Mouse (Mus musculus) kidney, embryonic 16.5 days (tissue): Measurements from ENCODE around the gene Coa3. TPM values are rescaled to one million over a fixed set of nuclear protein-coding genes. Genes with fewer than 3 reads are reported as not detected.

Experiments
- ATAC-seq: fragments of 200-750 bp; cut with Nextera tagmentation; 2 replicates; pipeline ENCODE4 v1.8.0; 2017; ENCODE audit warnings: moderate TSS enrichment; ENCODE audit not compliant: low FRiP score, low TSS enrichment
- H3K27ac ChIP-seq: fragments of 300-500 bp; sonication (generic); 2 replicates; pipeline ENCODE4 v1.5.1; 2014; ENCODE audit warnings: low read length
- H3K27me3 ChIP-seq: fragments of 300-500 bp; sonication (generic); 2 replicates; pipeline ENCODE4 v1.6.1; 2014; ENCODE audit warnings: low read length, control low read depth, mixed read lengths; ENCODE audit not compliant: insufficient read depth
- H3K36me3 ChIP-seq: fragments of 300-500 bp; sonication (generic); 2 replicates; pipeline ENCODE4 v1.6.1; 2014; ENCODE audit warnings: low read length, control low read depth, mixed read lengths; ENCODE audit not compliant: insufficient read depth
- H3K4me1 ChIP-seq: fragments of 300-500 bp; sonication (generic); 2 replicates; pipeline ENCODE4 v1.6.1; 2014; ENCODE audit warnings: low read length, control low read depth, mixed read lengths; ENCODE audit not compliant: insufficient read depth
- H3K4me2 ChIP-seq: fragments of 300-500 bp; sonication (generic); replicated peaks from 2 replicates; pipeline ENCODE4 v1.6.1; 2014; ENCODE audit warnings: low read depth, low read length
- H3K4me3 ChIP-seq: fragments of 300-500 bp; sonication (generic); 2 replicates; pipeline ENCODE4 v1.5.1; 2014; ENCODE audit warnings: mild to moderate bottlenecking, low read length
- H3K9ac ChIP-seq: fragments of 300-500 bp; sonication (generic); replicated peaks from 2 replicates; pipeline ENCODE4 v1.6.1; 2014; ENCODE audit warnings: low read length
- H3K9me3 ChIP-seq: fragments of 300-500 bp; sonication (generic); 2 replicates; pipeline ENCODE4 v1.6.1; 2016; ENCODE audit warnings: low read length, control low read depth
- WGBS: fragments of 180-500 bp; shearing (Covaris S2); extraction: QIAGEN DNeasy Blood & Tissue Kit; methylation state at CpG from one replicate; pipeline ENCODE4 v1.1.7; 2014; 5-methylcytosine and 5-hydroxymethylcytosine counted together
- polyA plus RNA-seq: library from polyadenylated mRNA; unstranded; fragments of >200 nt; fragmentation: Nextera tagmentation; extraction: Ambion mirVana; gene quantifications from 2 replicates; pipeline ENCODE4 v1.2.1, GENCODE M21; 2015

Gene Coa3
- polyA plus RNA-seq, 1 experiment from 2014 or later: 200 TPM

- H3K9ac ChIP-seq: no peak overlapping the region
- WGBS: 97% methylated on average over 1 of the region's 1 CpGs
- ATAC-seq: no peak
Observed at GRCm38 (mm10) chr11:101314567-101314966, 35.7 kb upstream of the Coa3 start.

DNA sequence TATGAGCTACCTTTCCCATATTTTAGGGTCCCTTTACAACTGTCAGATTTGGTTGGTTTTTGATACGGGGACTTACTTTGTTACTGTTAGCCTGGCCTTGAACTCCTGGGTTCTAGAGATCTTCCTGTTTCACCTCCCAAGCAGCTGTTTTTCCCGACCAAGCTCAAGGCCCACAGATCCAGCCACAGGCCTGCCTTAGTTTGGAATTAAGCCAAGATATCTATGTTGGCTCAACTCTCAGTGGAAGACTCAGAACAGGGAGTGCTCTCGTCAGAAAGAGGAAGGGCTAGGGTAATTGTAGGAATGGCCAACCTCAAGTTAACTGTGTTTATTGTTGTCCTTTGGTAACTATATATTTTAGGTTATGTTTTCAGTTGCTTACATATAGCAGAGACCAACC is 33.2 kb upstream of the Coa3 start:
- Histone ChIP-seq H3K36me3 (no peaks in the 10 kb centered on the region), H3K27me3 (no peaks in the 10 kb centered on the region), H3K4me3 (no peak overlapping the region), H3K9ac (no peak overlapping the region), H3K27ac (no peak overlapping the region), H3K4me1 (peaks cover 6% of the 10 kb centered on the region), H3K9me3 (no peaks in the 10 kb centered on the region), H3K4me2 (no peak overlapping the region)
- 51% methylated on average over 3 of the region's 3 CpGs for WGBS
- no peak for ATAC-seq

More at GRCm38 (mm10) chr11:101314567-101314966, 35.7 kb upstream of the Coa3 start:
- Histone ChIP-seq H3K4me3 (no peak overlapping the region), H3K27ac (no peak overlapping the region), H3K27me3 (no peaks in the 10 kb centered on the region), H3K36me3 (peaks cover 12% of the 10 kb centered on the region), H3K4me2 (no peak overlapping the region), H3K9me3 (no peaks in the 10 kb centered on the region), H3K4me1 (peaks cover 16% of the 10 kb centered on the region)

DNA sequence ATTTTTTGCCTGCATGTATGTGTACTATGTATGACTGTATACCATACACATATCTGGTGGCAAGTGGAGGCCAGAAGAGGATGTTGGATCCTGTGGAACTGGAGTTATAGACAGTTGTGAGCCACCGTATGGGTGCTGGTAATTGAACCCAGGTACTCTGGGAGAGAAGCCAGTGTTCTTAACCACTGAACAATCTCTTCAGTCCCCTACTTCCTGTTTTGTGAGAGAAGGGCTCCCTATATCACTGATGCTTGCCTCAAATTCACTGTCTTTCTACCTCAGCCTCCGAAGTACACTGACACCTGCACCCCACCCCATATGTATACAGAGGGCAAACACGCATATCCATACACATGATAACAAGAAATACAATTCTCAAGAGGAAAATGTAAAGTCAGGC is 32.2 kb upstream of the Coa3 start:
- no peak overlapping the region for H3K9ac ChIP-seq
- 86% methylated on average over 3 of the region's 3 CpGs for WGBS
- H3K36me3 ChIP-seq: no peaks in the 10 kb centered on the region
- H3K27me3 ChIP-seq: no peaks in the 10 kb centered on the region
- no peak overlapping the region for H3K4me2 ChIP-seq
- no peaks in the 10 kb centered on the region for H3K9me3 ChIP-seq
- no peak overlapping the region for H3K4me3 ChIP-seq
- no peak for ATAC-seq
- no peak overlapping the region for H3K27ac ChIP-seq
- no peaks in the 10 kb centered on the region for H3K4me1 ChIP-seq

GRCm38 (mm10) chr11:101307744-101308143 is 28.8 kb upstream of the Coa3 start:
- ATAC-seq: no peak
- Histone ChIP-seq H3K9me3 (no peaks in the 10 kb centered on the region), H3K36me3 (no peaks in the 10 kb centered on the region), H3K4me1 (no peaks in the 10 kb centered on the region), H3K4me3 (no peak overlapping the region), H3K27ac (no peak overlapping the region), H3K4me2 (no peak overlapping the region), H3K9ac (no peak overlapping the region), H3K27me3 (no peaks in the 10 kb centered on the region)
- 46% methylated on average over 5 of the region's 5 CpGs for WGBS

- peak within 1 kb of the TSS; percentile 97 for H3K4me2 ChIP-seq
- 6% methylated on average over 39 of the region's 39 CpGs for WGBS
- H3K27me3 ChIP-seq: no peaks in the 10 kb centered on the region
- H3K9ac ChIP-seq: peak within 1 kb of the TSS; percentile 82
- ATAC-seq: peak; percentile 95
- H3K4me1 ChIP-seq: peaks cover 11% of the 10 kb centered on the region
- H3K4me3 ChIP-seq: peak within 1 kb of the TSS; percentile 76
- no peaks in the 10 kb centered on the region for H3K9me3 ChIP-seq
- peaks cover 12% of the 10 kb centered on the region; the same call in 1 of the 2 replicates for H3K36me3 ChIP-seq
- H3K27ac ChIP-seq: peak within 1 kb of the TSS; percentile 32; the same call in 1 of the 2 replicates
Observed at GRCm38 (mm10) chr11:101302004-101302798, 23.3 kb upstream of the Coa3 start, which contains the start of gene Becn1. Becn1 (minus strand) TSS chr11:101302286.

DNA sequence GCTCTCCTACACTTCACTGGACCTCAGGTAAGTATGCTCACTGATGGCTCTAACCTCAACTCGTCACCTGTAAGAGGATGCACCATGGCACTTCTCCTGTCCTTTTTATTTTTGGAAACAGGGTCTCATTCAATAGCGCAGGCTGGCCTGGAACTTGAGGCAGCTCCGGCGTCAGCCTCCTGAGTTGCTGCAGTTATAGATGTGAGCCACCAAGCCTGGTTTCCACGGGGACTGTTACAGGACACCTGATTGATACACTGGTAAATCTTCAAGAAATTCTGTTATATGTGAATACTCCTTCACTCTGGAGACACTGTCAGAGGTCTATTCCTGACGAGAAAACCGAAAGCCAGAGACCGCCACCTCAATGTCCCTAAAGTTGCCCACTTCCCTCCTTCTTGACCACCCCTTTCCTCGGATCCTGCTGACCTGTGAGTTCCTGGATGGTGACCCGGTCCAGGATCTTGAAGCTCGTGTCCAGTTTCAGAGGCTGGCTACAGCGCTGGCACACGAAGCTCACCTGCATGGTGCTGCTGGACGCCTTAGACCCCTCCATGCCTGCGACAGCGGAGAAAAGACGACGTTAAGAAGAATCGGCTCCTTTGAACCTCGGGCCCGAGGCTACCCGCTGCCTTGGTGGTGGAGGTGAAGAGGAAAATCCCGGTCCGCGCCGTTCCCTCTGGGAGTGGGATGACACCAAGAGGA is 22.5 kb upstream of the Coa3 start:
- Histone ChIP-seq H3K27ac (peak overlapping the region; percentile 32; the same call in 1 of the 2 replicates), H3K9ac (peak overlapping the region; percentile 82), H3K27me3 (no peaks in the 10 kb centered on the region), H3K4me2 (peak overlapping the region; percentile 97), H3K4me3 (peak overlapping the region; percentile 76), H3K36me3 (peaks cover 12% of the 10 kb centered on the region; the same call in 1 of the 2 replicates), H3K4me1 (peaks cover 11% of the 10 kb centered on the region), H3K9me3 (no peaks in the 10 kb centered on the region)
- ATAC-seq: peak; percentile 55
- 12% methylated on average over 26 of the region's 26 CpGs for WGBS

DNA sequence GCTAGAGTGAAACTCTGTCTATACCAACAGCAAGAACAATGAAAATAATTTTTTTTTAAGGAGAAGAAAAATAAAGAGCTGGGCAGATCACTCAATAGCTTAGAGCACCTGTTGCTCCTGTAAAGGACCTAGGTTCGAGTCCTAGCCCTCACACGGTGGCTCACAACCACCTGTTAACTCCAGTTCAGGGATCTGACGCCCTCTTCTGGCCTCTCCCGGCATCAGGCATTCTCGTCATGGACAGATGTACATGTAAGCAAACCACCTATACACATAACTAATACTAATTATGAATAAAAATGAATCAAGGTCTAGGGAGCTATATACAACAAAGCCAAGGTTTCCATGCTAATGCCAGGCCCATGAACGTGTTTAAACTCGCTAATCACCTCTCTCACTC is 22.0 kb upstream of the Coa3 start:
- Histone ChIP-seq H3K4me3 (peak overlapping the region; percentile 76), H3K4me2 (peak overlapping the region; percentile 97), H3K9ac (peak overlapping the region; percentile 82), H3K4me1 (peaks cover 11% of the 10 kb centered on the region), H3K36me3 (peaks cover 12% of the 10 kb centered on the region; the same call in 1 of the 2 replicates), H3K9me3 (no peaks in the 10 kb centered on the region), H3K27me3 (no peaks in the 10 kb centered on the region), H3K27ac (no peak overlapping the region)
- ATAC-seq: no peak
- WGBS: 71% methylated on average over 7 of the region's 7 CpGs

- no peak overlapping the region for H3K4me3 ChIP-seq
- no peak overlapping the region for H3K4me2 ChIP-seq
- ATAC-seq: no peak
- no peaks in the 10 kb centered on the region for H3K27me3 ChIP-seq
- no peak overlapping the region for H3K27ac ChIP-seq
- H3K9me3 ChIP-seq: no peaks in the 10 kb centered on the region
- peaks cover 51% of the 10 kb centered on the region for H3K36me3 ChIP-seq
- WGBS: 95% methylated on average over 8 of the region's 8 CpGs
- no peak overlapping the region for H3K9ac ChIP-seq
- no peaks in the 10 kb centered on the region for H3K4me1 ChIP-seq
Observed at GRCm38 (mm10) chr11:101295191-101295590, 16.3 kb upstream of the Coa3 start.

GRCm38 (mm10) chr11:101291231-101291630 is 12.3 kb upstream of the Coa3 start:
- no peak overlapping the region for H3K4me3 ChIP-seq
- H3K9me3 ChIP-seq: no peaks in the 10 kb centered on the region
- no peak for ATAC-seq
- WGBS: 96% methylated on average over 8 of the region's 8 CpGs
- no peak overlapping the region for H3K27ac ChIP-seq
- no peak overlapping the region for H3K9ac ChIP-seq
- H3K4me1 ChIP-seq: no peaks in the 10 kb centered on the region
- no peaks in the 10 kb centered on the region for H3K27me3 ChIP-seq
- peaks cover 54% of the 10 kb centered on the region for H3K36me3 ChIP-seq
- H3K4me2 ChIP-seq: no peak overlapping the region

DNA sequence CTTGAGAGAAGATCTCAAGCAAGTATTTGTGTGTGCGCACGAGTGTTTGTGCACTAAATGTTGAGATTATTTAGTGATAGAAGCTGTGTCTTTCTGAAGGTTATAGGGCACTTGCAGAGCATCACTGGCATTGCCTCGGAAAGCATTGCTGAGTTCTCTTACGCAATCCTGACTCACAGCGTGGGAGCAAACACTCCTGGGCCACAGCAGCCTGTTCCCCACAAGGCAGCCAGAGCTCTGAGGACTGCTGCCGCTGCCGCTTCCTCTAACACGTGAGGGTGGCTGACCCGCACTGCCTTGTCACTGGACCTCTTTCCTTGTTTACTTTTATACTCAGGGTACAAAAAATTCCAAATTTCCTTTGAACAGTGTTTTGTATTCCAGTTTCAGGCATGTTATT is 8.4 kb upstream of the Coa3 start:
- no peak for ATAC-seq
- H3K36me3 ChIP-seq: peaks cover 32% of the 10 kb centered on the region

More for the DNA sequence above, 8.4 kb upstream of the Coa3 start:
- WGBS: 83% methylated on average over 9 of the region's 9 CpGs
- H3K4me2 ChIP-seq: no peak overlapping the region
- no peaks in the 10 kb centered on the region for H3K27me3 ChIP-seq
- H3K27ac ChIP-seq: no peak overlapping the region
- no peaks in the 10 kb centered on the region for H3K9me3 ChIP-seq
- H3K4me1 ChIP-seq: peaks cover 19% of the 10 kb centered on the region
- no peak overlapping the region for H3K4me3 ChIP-seq
- H3K9ac ChIP-seq: no peak overlapping the region
